Mouse (Mus musculus): ENCODE measurements around the gene Gm11437. TPM values are rescaled to one million over a fixed set of nuclear protein-coding genes. Genes with fewer than 3 reads are reported as not detected.
A peak's percentile ranks its signal among the peaks of the same experiment; 100 is the strongest.

Gm11437 gene
- total and polyA plus RNA-seq, 2 experiments from 2014 or later, result 0.16 TPM; not detected in 1

- Histone ChIP-seq H3K4me3 (ENCODE audit: low read depth, low read length) (peak overlapping the region; percentile 87; the same call in 1 of the 2 replicates), H3K9ac (replicated peaks; ENCODE audit: low read length, poor library complexity, severe bottlenecking) (no peak overlapping the region)
- WGBS, result 44% methylated on average over 4 of the region's 4 CpGs
Observed at GRCm38 (mm10) chr11:84178571-84178970, 11.3 kb upstream of the Gm11437 start.

GRCm38 (mm10) chr11:84172539-84173435 is 5.5 kb upstream of the Gm11437 start:
- no peaks in the 10 kb centered on the region for H3K27me3 ChIP-seq (ENCODE audit: insufficient read depth, low read length)
- no peak for TF ChIP-seq CTCF (IDR thresholded peaks at IDR 0.05)
- no peaks in the 10 kb centered on the region for H3K36me3 ChIP-seq (ENCODE audit: insufficient read depth, low read length)
- ATAC-seq (ENCODE audit: low FRiP score), result no peak
- H3K27ac ChIP-seq (ENCODE audit: low read depth, low read length), result no peak overlapping the region
- no peak overlapping the region for H3K4me2 ChIP-seq (ENCODE audit: low read depth, low read length, poor library complexity, severe bottlenecking)
- H3K9ac ChIP-seq (replicated peaks; ENCODE audit: low read length, poor library complexity, severe bottlenecking), result no peak overlapping the region
- WGBS, result 69% methylated on average over 11 of the region's 11 CpGs
- H3K9me3 ChIP-seq (ENCODE audit: low read length), result no peaks in the 10 kb centered on the region
- no peak for DNase-seq (ENCODE audit: low spot score)
- no peaks in the 10 kb centered on the region for H3K4me1 ChIP-seq (ENCODE audit: insufficient read depth, low read length)
- H3K4me3 ChIP-seq (ENCODE audit: low read depth, low read length), result no peak overlapping the region

More at GRCm38 (mm10) chr11:84178571-84178970, 11.3 kb upstream of the Gm11437 start:
- Histone ChIP-seq H3K9me3 (ENCODE audit: low read length) (no peaks in the 10 kb centered on the region), H3K4me1 (ENCODE audit: insufficient read depth, low read length) (peaks cover 3% of the 10 kb centered on the region; the same call in 1 of the 2 replicates), H3K27ac (ENCODE audit: low read depth, low read length) (no peak overlapping the region; the same call in 1 of the 2 replicates), H3K36me3 (ENCODE audit: insufficient read depth, low read length) (no peaks in the 10 kb centered on the region), H3K27me3 (ENCODE audit: insufficient read depth, low read length) (no peaks in the 10 kb centered on the region), H3K4me2 (ENCODE audit: low read depth, low read length, poor library complexity, severe bottlenecking) (peak overlapping the region; percentile 77)
- TF ChIP-seq CTCF (IDR thresholded peaks at IDR 0.05), result no peak
- DNase-seq (ENCODE audit: low spot score) (no peak), ATAC-seq (ENCODE audit: low FRiP score) (no peak)

DNA sequence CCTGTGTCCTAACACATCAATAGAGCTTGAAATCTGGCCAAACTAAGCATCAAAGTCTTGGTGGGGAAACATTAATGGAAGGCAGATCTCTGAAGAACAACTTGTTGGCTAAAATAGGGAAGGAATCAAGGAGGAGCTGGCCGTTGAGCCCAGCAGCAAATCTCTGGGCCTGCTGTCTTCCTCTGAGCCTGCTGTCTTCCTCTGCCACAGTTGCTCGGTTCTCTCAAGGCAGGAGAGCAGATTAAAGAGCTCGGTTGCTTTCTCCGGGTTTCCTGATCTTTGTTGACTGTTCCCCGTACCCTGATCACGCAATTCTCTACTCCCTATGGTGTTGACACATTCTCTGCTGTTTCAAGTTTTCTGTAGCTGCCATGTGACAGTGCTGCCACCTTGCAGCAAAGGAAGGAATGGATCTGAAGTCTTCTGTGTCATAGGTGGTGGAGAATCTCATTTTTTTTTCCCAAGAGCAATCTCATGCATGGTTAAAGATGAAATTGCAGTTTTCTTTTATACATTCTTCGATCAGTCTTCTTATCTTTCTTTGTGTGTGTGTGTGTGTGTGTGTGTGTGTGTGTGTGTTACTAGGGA is 1.5 kb upstream of the Gm11437 start:
- H3K27me3 ChIP-seq (ENCODE audit: insufficient read depth, low read length), result no peaks in the 10 kb centered on the region
- H3K36me3 ChIP-seq (ENCODE audit: insufficient read depth, low read length), result no peaks in the 10 kb centered on the region
- peak; percentile 57 for DNase-seq (ENCODE audit: low spot score)
- ATAC-seq (ENCODE audit: low FRiP score), result no peak
- H3K9me3 ChIP-seq (ENCODE audit: low read length), result no peaks in the 10 kb centered on the region
- 13% methylated on average over 7 of the region's 7 CpGs for WGBS
- TF ChIP-seq CTCF (IDR thresholded peaks at IDR 0.05), result peak; percentile 86
- H3K4me3 ChIP-seq (ENCODE audit: low read depth, low read length), result no peak overlapping the region
- no peaks in the 10 kb centered on the region for H3K4me1 ChIP-seq (ENCODE audit: insufficient read depth, low read length)
- H3K27ac ChIP-seq (ENCODE audit: low read depth, low read length), result no peak overlapping the region
- no peak overlapping the region for H3K9ac ChIP-seq (replicated peaks; ENCODE audit: low read length, poor library complexity, severe bottlenecking)
- H3K4me2 ChIP-seq (ENCODE audit: low read depth, low read length, poor library complexity, severe bottlenecking), result no peak overlapping the region

DNA sequence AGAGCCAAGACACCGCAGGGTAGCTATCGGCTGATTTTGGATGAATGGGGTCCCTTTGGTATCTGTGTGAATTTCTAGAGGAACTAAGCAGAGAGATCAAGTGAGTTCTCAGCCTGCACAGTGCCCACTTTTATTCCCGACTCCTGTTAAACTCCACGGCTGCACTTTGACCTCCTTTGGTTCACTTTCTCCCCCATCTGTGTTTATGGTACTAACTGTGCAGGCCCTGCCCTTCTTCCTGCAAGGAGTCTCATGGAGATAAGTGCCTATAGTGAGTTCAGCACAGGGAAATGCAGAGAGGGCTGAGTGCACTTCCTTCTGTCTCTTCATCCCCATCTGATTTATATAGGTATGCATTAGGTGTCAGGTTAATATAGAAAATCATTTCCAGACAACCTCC is 2.7 kb downstream of the Gm11437 start:
- no peaks in the 10 kb centered on the region for H3K9me3 ChIP-seq (ENCODE audit: low read length)
- ATAC-seq (ENCODE audit: low FRiP score) (no peak), DNase-seq (ENCODE audit: low spot score) (no peak)
- H3K4me3 ChIP-seq (ENCODE audit: low read depth, low read length), result no peak overlapping the region
- H3K27me3 ChIP-seq (ENCODE audit: insufficient read depth, low read length), result no peaks in the 10 kb centered on the region
- no peaks in the 10 kb centered on the region for H3K4me1 ChIP-seq (ENCODE audit: insufficient read depth, low read length)
- 71% methylated on average over 4 of the region's 4 CpGs for WGBS
- no peaks in the 10 kb centered on the region for H3K36me3 ChIP-seq (ENCODE audit: insufficient read depth, low read length)
- H3K4me2 ChIP-seq (ENCODE audit: low read depth, low read length, poor library complexity, severe bottlenecking), result no peak overlapping the region
- H3K9ac ChIP-seq (replicated peaks; ENCODE audit: low read length, poor library complexity, severe bottlenecking), result no peak overlapping the region
- TF ChIP-seq CTCF (IDR thresholded peaks at IDR 0.05), result no peak
- no peak overlapping the region for H3K27ac ChIP-seq (ENCODE audit: low read depth, low read length)

DNA sequence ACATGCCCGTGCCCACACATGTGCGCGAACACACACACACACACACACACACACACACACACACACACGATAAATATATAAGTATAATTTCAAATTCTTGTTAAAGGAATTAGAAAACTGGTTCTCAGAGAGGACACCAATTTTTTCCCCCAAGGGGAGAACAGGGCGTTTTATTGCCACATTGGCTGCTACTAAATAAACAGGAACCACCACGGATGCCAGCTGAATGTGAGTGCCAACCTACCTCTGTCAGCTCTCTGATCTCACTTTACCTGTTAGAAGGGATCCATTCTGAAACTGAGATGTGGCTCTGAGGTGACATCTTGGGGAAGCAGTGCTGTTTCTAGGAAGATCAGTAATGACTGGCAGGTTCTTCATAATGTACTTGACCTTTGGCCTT is 3.2 kb downstream of the Gm11437 start:
- no peaks in the 10 kb centered on the region for H3K4me1 ChIP-seq (ENCODE audit: insufficient read depth, low read length)
- no peak overlapping the region for H3K4me3 ChIP-seq (ENCODE audit: low read depth, low read length)
- ATAC-seq (ENCODE audit: low FRiP score) (no peak), DNase-seq (ENCODE audit: low spot score) (no peak)
- H3K36me3 ChIP-seq (ENCODE audit: insufficient read depth, low read length), result no peaks in the 10 kb centered on the region
- H3K9ac ChIP-seq (replicated peaks; ENCODE audit: low read length, poor library complexity, severe bottlenecking), result no peak overlapping the region
- no peak overlapping the region for H3K4me2 ChIP-seq (ENCODE audit: low read depth, low read length, poor library complexity, severe bottlenecking)
- H3K27ac ChIP-seq (ENCODE audit: low read depth, low read length), result no peak overlapping the region
- no peaks in the 10 kb centered on the region for H3K27me3 ChIP-seq (ENCODE audit: insufficient read depth, low read length)
- TF ChIP-seq CTCF (IDR thresholded peaks at IDR 0.05), result no peak
- WGBS, result 94% methylated on average over 6 of the region's 6 CpGs
- H3K9me3 ChIP-seq (ENCODE audit: low read length), result no peaks in the 10 kb centered on the region
